Mouse (Mus musculus): ENCODE measurements at regions not wholly inside any gene's neighbourhood (a gene's known extent, or its start where the extent isn't known, plus 50 kb on each side); places are given as distances from the start of the nearest gene placed in this dataset.

DNA sequence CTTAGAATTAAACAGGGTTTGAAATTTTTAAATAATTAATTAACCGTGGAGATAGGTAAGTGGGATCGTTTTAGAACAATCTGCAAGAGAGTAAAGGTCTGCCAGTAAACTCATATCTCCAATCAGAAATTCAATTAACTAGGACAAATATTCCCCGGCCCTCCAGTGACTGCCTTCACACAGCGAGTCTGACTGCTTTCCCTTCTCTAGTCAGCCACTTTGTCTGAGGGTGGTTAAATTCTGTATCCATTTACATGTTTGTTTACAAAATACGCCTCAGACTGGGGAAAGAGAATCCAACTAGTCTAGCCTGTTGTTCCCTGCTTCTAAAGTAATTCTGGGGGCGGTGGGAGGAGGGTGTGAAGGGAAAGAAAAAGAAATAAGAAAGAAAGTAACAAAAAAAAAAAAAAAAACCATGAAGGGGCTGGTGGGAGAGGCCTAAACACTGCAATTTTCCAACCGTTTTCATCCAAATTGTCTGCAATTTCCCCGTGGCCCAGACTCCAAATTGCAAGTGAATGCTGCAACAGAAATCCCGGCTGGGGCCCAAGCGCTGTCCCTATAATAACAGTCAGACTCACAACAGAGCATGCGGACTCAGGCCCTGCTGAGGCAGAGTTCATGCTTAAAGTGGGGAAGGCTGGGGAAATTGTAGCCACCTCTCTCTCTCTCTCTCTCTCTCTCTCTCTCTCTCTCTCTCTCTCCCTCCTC, 336.3 kb downstream of the Gm9195 start:
- 79% methylated on average over 11 of the region's 11 CpGs for WGBS
- H3K27ac ChIP-seq (ENCODE audit: control insufficient read depth, insufficient read depth, low read length): no peak overlapping the region
- no peak for DNase-seq
- TF ChIP-seq POLR2A (IDR thresholded peaks at IDR 0.05; ENCODE audit: control insufficient read depth, extremely low read depth, insufficient read depth, low read length, poor library complexity) (no peak), CTCF (IDR thresholded peaks at IDR 0.05; ENCODE audit: borderline replicate concordance, control insufficient read depth, extremely low read depth, insufficient read depth, low read length, poor library complexity) (no peak)
- H3K4me1 ChIP-seq (replicated peaks; ENCODE audit: control insufficient read depth, insufficient read depth, low read length): no peaks in the 10 kb centered on the region
- H3K36me3 ChIP-seq (ENCODE audit: control insufficient read depth, insufficient read depth, low read length): no peaks in the 10 kb centered on the region
- H3K4me3 ChIP-seq (ENCODE audit: control insufficient read depth, insufficient read depth, low read length): no peak overlapping the region
- no peaks in the 10 kb centered on the region for H3K27me3 ChIP-seq (ENCODE audit: control insufficient read depth, insufficient read depth, low read length)

DNA sequence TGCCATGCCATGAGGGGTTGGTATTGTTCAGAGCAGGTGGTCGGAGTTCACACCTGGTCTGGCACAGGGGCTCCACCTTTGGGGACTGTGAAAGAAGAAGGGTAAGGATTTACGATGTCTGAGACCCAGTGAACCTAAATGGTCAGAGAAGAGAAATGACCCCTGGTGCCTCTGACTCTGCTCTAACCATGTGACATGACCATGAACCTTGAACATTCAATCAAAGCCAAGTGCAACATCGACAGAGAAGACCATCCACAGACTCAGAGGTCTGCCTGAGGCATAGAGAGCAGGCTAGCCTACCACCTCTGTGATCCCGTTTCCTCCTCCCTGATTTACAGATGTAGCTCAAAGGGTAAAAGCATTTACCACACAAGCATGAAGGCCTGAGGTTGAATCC, 340.0 kb downstream of the Gm9195 start:
- 88% methylated on average over 4 of the region's 4 CpGs for WGBS

GRCm38 (mm10) chr14:72149463-72149862, 342.2 kb downstream of the Gm9195 start:
- no peaks in the 10 kb centered on the region for H3K4me1 ChIP-seq (replicated peaks; ENCODE audit: control insufficient read depth, insufficient read depth, low read length)
- 56% methylated on average over 4 of the region's 4 CpGs for whole genome bisulfite sequencing
- H3K4me3 ChIP-seq (ENCODE audit: control insufficient read depth, insufficient read depth, low read length): no peak overlapping the region
- no peak overlapping the region for H3K27ac ChIP-seq (ENCODE audit: control insufficient read depth, insufficient read depth, low read length)
- no peak for DNase-seq
- no peaks in the 10 kb centered on the region for H3K27me3 ChIP-seq (ENCODE audit: control insufficient read depth, insufficient read depth, low read length)
- no peak for TF ChIP-seq POLR2A (IDR thresholded peaks at IDR 0.05; ENCODE audit: control insufficient read depth, extremely low read depth, insufficient read depth, low read length, poor library complexity)
- no peak for TF ChIP-seq CTCF (IDR thresholded peaks at IDR 0.05; ENCODE audit: borderline replicate concordance, control insufficient read depth, extremely low read depth, insufficient read depth, low read length, poor library complexity)
- no peaks in the 10 kb centered on the region for H3K36me3 ChIP-seq (ENCODE audit: control insufficient read depth, insufficient read depth, low read length)

More for the DNA sequence above, 340.0 kb downstream of the Gm9195 start:
- Histone ChIP-seq H3K4me3 (ENCODE audit: control insufficient read depth, insufficient read depth, low read length) (no peak overlapping the region), H3K4me1 (replicated peaks; ENCODE audit: control insufficient read depth, insufficient read depth, low read length) (no peaks in the 10 kb centered on the region), H3K36me3 (ENCODE audit: control insufficient read depth, insufficient read depth, low read length) (no peaks in the 10 kb centered on the region), H3K27ac (ENCODE audit: control insufficient read depth, insufficient read depth, low read length) (no peak overlapping the region), H3K27me3 (ENCODE audit: control insufficient read depth, insufficient read depth, low read length) (no peaks in the 10 kb centered on the region)
- no peak for DNase-seq
- TF ChIP-seq POLR2A (IDR thresholded peaks at IDR 0.05; ENCODE audit: control insufficient read depth, extremely low read depth, insufficient read depth, low read length, poor library complexity) (no peak), CTCF (IDR thresholded peaks at IDR 0.05; ENCODE audit: borderline replicate concordance, control insufficient read depth, extremely low read depth, insufficient read depth, low read length, poor library complexity) (no peak)

DNA sequence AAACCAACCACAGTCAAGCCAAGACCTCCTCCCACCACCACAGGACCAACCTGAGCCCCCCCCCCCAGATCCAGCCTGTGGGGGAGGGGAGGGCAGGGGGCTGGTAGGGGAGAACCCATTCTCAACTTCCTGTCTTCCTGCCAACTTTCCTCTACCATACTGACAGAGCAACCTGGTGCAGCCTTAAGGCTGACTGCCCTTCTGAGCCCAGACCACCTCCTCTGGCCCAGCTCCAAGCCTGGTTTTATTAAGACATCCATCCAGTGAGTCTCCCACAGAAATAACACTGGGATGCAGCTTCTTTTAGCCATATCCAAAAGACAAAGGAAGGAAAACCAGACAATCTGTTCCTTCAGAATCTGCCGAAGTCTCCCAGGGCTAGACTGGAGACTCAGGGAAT, 342.8 kb downstream of the Gm9195 start:
- no peak for TF ChIP-seq CTCF (IDR thresholded peaks at IDR 0.05; ENCODE audit: borderline replicate concordance, control insufficient read depth, extremely low read depth, insufficient read depth, low read length, poor library complexity)
- no peak for TF ChIP-seq POLR2A (IDR thresholded peaks at IDR 0.05; ENCODE audit: control insufficient read depth, extremely low read depth, insufficient read depth, low read length, poor library complexity)
- Histone ChIP-seq H3K36me3 (ENCODE audit: control insufficient read depth, insufficient read depth, low read length) (no peaks in the 10 kb centered on the region), H3K27ac (ENCODE audit: control insufficient read depth, insufficient read depth, low read length) (no peak overlapping the region)

DNA sequence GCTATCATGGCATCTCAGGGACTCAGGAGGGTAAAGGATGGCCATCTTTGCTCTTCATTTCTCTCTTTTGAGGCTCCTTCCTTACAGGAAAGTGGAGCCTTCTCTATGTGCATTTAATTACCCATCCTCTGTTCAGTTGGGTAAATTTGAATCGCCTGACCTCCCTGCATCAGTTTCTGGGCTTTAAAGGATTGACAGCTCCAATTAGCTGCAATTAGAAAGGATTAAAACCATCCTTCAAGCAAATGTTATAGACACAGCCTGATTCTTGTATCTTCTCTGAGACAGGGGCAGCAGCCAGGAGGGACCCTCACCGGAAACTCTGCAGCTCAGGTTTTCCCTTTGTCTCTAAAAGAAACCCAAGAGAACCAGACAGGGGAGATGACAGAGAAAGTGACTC, 345.3 kb downstream of the Gm9195 start:
- Histone ChIP-seq H3K36me3 (ENCODE audit: control insufficient read depth, insufficient read depth, low read length) (no peaks in the 10 kb centered on the region), H3K27me3 (ENCODE audit: control insufficient read depth, insufficient read depth, low read length) (no peaks in the 10 kb centered on the region), H3K4me3 (ENCODE audit: control insufficient read depth, insufficient read depth, low read length) (no peak overlapping the region), H3K4me1 (replicated peaks; ENCODE audit: control insufficient read depth, insufficient read depth, low read length) (no peaks in the 10 kb centered on the region), H3K27ac (ENCODE audit: control insufficient read depth, insufficient read depth, low read length) (no peak overlapping the region)
- no peak for TF ChIP-seq CTCF (IDR thresholded peaks at IDR 0.05; ENCODE audit: borderline replicate concordance, control insufficient read depth, extremely low read depth, insufficient read depth, low read length, poor library complexity)
- no peak for TF ChIP-seq POLR2A (IDR thresholded peaks at IDR 0.05; ENCODE audit: control insufficient read depth, extremely low read depth, insufficient read depth, low read length, poor library complexity)
- DNase-seq: no peak
- WGBS: 92% methylated on average over 2 of the region's 2 CpGs

More for the DNA sequence above, 342.8 kb downstream of the Gm9195 start:
- 78% methylated on average over 1 of the region's 1 CpGs for WGBS
- no peak overlapping the region for H3K4me3 ChIP-seq (ENCODE audit: control insufficient read depth, insufficient read depth, low read length)
- no peaks in the 10 kb centered on the region for H3K4me1 ChIP-seq (replicated peaks; ENCODE audit: control insufficient read depth, insufficient read depth, low read length)
- H3K27me3 ChIP-seq (ENCODE audit: control insufficient read depth, insufficient read depth, low read length): no peaks in the 10 kb centered on the region
- DNase-seq: no peak

GRCm38 (mm10) chr14:72142883-72143487, 348.7 kb downstream of the Gm9195 start:
- no peak for TF ChIP-seq POLR2A (IDR thresholded peaks at IDR 0.05; ENCODE audit: control insufficient read depth, extremely low read depth, insufficient read depth, low read length, poor library complexity)
- TF ChIP-seq CTCF (IDR thresholded peaks at IDR 0.05; ENCODE audit: borderline replicate concordance, control insufficient read depth, extremely low read depth, insufficient read depth, low read length, poor library complexity): no peak
- Histone ChIP-seq H3K27ac (ENCODE audit: control insufficient read depth, insufficient read depth, low read length) (no peak overlapping the region), H3K36me3 (ENCODE audit: control insufficient read depth, insufficient read depth, low read length) (no peaks in the 10 kb centered on the region), H3K27me3 (ENCODE audit: control insufficient read depth, insufficient read depth, low read length) (no peaks in the 10 kb centered on the region), H3K4me3 (ENCODE audit: control insufficient read depth, insufficient read depth, low read length) (no peak overlapping the region), H3K4me1 (replicated peaks; ENCODE audit: control insufficient read depth, insufficient read depth, low read length) (no peaks in the 10 kb centered on the region)
- DNase-seq: no peak
- 63% methylated on average over 6 of the region's 6 CpGs for WGBS

Data from thymus, adult 2 months (tissue).